Mouse (Mus musculus): ENCODE data around the gene Mapk14.

- TF ChIP-seq CTCF (IDR thresholded peaks at IDR 0.05; ENCODE audit: borderline replicate concordance, insufficient read depth, low read depth, low read length) (no peak), POLR2A (IDR thresholded peaks at IDR 0.05; ENCODE audit: borderline replicate concordance, insufficient read depth, low read length) (no peak)
These were observed 11.5 kb downstream of the Mapk14 start for GRCm38 (mm10) chr17:28702646-28703045.
